Mouse (Mus musculus) heart, postnatal 0 days (tissue): ENCODE measurements around the gene Gpam.

Experiments used
- CTCF ChIP-seq: IDR thresholded peaks from 2 replicates; pipeline ENCODE4 v1.5.1; 2016; ENCODE audit warnings: antibody characterized with exemption, control low read depth, low read depth
- EP300 ChIP-seq: IDR thresholded peaks from 2 replicates; pipeline ENCODE4 v1.6.1; 2016; ENCODE audit warnings: antibody characterized with exemption, low read depth

DNA sequence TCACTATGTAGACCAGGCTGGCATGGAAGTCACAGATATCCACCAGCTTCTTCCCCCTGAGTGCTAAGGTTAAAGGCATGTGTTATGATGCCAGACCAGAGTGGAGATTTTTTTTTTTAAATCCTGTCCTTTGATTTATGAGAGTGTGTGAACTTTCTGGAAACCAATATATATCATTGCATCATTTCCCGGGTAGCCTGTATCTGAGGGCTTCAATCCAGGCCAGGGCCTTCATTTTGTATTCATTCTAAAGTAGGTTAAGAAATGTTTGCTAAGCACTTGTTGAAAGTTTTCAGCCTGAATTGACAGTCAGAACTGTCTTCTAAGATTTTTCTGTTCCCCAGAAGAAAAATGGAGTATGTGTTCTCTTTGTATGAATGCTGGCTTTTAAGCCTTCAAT is 44.5 kb upstream of the Gpam start:
- TF ChIP-seq CTCF (no peak), EP300 (no peak)
